Mouse (Mus musculus): ENCODE measurements around the gene Morc4.

GRCm38 (mm10) chrX:139870300-139870711, 1.2 kb downstream of the Morc4 start:
- no peak for TF ChIP-seq POLR2A (IDR thresholded peaks at IDR 0.05; ENCODE audit: borderline replicate concordance, extremely low read depth, insufficient read depth, insufficient read length, poor library complexity, severe bottlenecking)
- TF ChIP-seq CTCF (IDR thresholded peaks at IDR 0.05; ENCODE audit: borderline replicate concordance, extremely low read depth, insufficient read depth, insufficient read length), result no peak
